Mouse (Mus musculus) small intestine, adult 2 months (tissue): ENCODE data around the gene Lgals1. TPM values are rescaled to one million over a fixed set of nuclear protein-coding genes. Genes with fewer than 3 reads are reported as not detected.

Source experiments
- H3K27ac ChIP-seq: fragments of 200-500 bp; 2 replicates; pipeline ENCODE4 v1.5.1; 2012; ENCODE audit warnings: low read depth, low read length, control low read depth, inconsistent platforms; ENCODE audit not compliant: insufficient read depth
- H3K27me3 ChIP-seq: fragments of 200-500 bp; 2 replicates; pipeline ENCODE4 v1.6.1; 2012; ENCODE audit warnings: mild to moderate bottlenecking, moderate library complexity, low read length, inconsistent platforms; ENCODE audit not compliant: control insufficient read depth, insufficient read depth
- H3K36me3 ChIP-seq: fragments of 200-500 bp; 2 replicates; pipeline ENCODE4 v1.6.1; 2012; ENCODE audit warnings: mild to moderate bottlenecking, low read length, control low read depth, inconsistent platforms; ENCODE audit not compliant: control insufficient read depth, insufficient read depth
- H3K4me1 ChIP-seq: fragments of 200-500 bp; 2 replicates; pipeline ENCODE4 v1.6.1; 2012; ENCODE audit warnings: low read length, inconsistent platforms, mixed read lengths; ENCODE audit not compliant: control insufficient read depth, insufficient read depth, insufficient read length
- H3K4me3 ChIP-seq: fragments of 200-500 bp; 2 replicates; pipeline ENCODE4 v1.5.1; 2012; ENCODE audit warnings: low read depth, mild to moderate bottlenecking, control low read depth, inconsistent platforms, low read length, moderate library complexity
- CTCF ChIP-seq: fragments of 200-500 bp; IDR thresholded peaks from 2 replicates; pipeline ENCODE4 v1.5.1; 2012; ENCODE audit warnings: low read depth, mild to moderate bottlenecking, control low read depth, inconsistent platforms, low read length, moderate library complexity, mixed read lengths; ENCODE audit not compliant: insufficient replicate concordance, insufficient read length; ENCODE audit errors: extremely low read depth
- POLR2A ChIP-seq: fragments of 200-500 bp; IDR thresholded peaks from 2 replicates; pipeline ENCODE4 v1.6.1; 2012; ENCODE audit warnings: low read depth, mild to moderate bottlenecking, control low read depth, inconsistent platforms, low read length, moderate library complexity
- WGBS: fragments of 180-500 bp; shearing (Covaris S2); methylation state at CpG from one replicate; pipeline ENCODE4 v1.1.7; 2018; 5-methylcytosine and 5-hydroxymethylcytosine counted together
- polyA plus RNA-seq: library from polyadenylated mRNA; depleted of rRNA; stranded (reverse); fragments of >200 nt; gene quantifications from 2 replicates; pipeline ENCODE4 v1.2.3, GENCODE M21; 2012

Gene Lgals1
- polyA plus RNA-seq, 1 experiment, result 51.7 TPM

DNA sequence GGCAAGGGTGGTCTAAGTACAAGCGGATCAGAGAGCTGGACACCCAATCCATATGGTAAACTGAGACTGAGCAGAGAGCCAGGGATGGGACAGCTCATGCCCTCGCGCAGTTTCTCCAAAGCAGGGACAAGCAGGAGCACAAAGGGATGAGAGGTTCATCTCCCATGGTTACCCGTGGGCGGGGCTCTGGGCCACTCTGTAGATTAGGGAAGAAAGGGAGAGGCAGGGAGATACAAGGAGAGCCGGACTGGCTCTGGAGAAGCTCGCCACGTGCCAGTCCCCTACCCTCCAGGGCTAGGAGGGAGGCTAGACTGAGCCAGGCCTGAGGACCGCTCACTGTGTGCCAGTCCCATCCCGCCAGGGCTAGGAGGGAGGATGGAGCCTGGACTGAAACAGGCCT, 10.8 kb downstream of the Lgals1 start:
- TF ChIP-seq CTCF (no peak), POLR2A (no peak)
- Histone ChIP-seq H3K4me3 (no peak overlapping the region), H3K27ac (no peak overlapping the region), H3K27me3 (no peaks in the 10 kb centered on the region), H3K36me3 (peaks cover 22% of the 10 kb centered on the region), H3K4me1 (peaks cover 2% of the 10 kb centered on the region; the same call in 1 of the 2 replicates)
- WGBS, result 90% methylated on average over 10 of the region's 10 CpGs

DNA sequence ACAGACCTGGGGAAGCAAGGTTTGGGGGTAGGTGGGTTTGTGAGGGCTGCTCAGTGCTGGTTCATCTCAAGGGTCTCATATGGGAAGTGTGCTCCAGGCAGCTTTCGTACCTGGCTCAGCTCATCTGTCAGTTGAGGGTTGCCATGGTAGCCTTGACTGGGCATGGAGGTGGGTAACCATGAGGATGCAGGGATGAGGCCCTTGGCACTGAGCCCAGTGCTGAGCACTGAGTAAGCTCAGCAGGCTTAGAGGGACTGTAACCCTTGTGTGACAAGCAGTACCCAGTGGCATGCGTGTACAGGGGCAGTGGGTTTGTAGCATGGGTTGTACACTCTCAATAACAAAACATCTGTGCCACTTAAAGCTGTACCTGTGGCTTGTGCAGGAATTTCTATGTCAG, 11.4 kb downstream of the Lgals1 start:
- TF ChIP-seq CTCF (no peak), POLR2A (no peak)
- WGBS, result 91% methylated on average over 2 of the region's 2 CpGs
- peaks cover 22% of the 10 kb centered on the region for H3K36me3 ChIP-seq
- H3K4me1 ChIP-seq, result peaks cover 2% of the 10 kb centered on the region; the same call in 1 of the 2 replicates
- no peak overlapping the region for H3K4me3 ChIP-seq
- H3K27me3 ChIP-seq, result no peaks in the 10 kb centered on the region
- no peak overlapping the region for H3K27ac ChIP-seq

DNA sequence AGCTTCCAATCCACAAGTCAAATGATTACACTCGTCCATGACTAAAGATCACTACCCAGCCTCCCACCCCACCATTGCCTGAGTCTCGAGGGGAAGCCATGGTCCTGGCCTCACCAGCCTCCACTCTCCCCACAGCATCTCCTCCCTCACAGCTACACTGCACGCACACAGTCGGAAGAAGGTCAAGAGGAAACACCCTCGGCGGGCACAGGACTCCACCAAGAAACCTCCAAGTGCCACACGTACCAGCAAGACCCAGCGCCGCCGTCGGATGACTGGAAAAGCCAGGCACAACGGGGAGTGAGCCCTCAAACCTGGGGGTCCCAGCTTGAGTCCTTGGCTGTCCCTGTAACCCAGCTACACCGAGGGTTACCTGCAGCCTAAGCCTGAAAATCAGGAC, 13.8 kb downstream of the Lgals1 start:
- 91% methylated on average over 13 of the region's 13 CpGs for WGBS
- Histone ChIP-seq H3K4me3 (no peak overlapping the region), H3K27me3 (no peaks in the 10 kb centered on the region), H3K36me3 (peaks cover 22% of the 10 kb centered on the region), H3K27ac (no peak overlapping the region), H3K4me1 (peaks cover 2% of the 10 kb centered on the region; the same call in 1 of the 2 replicates)
- no peak for TF ChIP-seq CTCF
- no peak for TF ChIP-seq POLR2A

DNA sequence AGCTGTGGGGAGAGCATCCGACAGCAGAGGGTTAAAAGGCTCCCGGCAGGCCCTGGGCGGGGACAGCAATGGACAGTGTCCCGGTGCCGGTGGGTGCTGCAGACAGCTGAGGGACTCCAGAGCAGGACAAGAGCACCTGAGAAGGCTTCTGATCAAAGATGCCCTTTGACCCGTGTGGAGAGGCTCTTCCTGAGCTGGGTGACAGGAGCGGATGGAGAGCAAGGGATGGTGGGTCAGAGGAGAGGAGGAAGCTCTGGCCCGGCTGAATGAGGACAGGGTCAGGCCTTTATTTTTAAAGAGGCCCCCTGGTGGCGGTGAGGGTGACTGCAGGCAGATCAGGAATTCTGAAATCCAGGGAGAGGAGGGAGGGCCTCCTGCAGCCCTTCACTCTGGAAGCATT, 16.1 kb downstream of the Lgals1 start:
- H3K27ac ChIP-seq, result no peak overlapping the region
- H3K4me3 ChIP-seq, result peak overlapping the region; percentile 55
- no peak for TF ChIP-seq POLR2A
- peak; percentile 83; the same call in 1 of the 2 replicates for TF ChIP-seq CTCF
- H3K36me3 ChIP-seq, result peaks cover 20% of the 10 kb centered on the region
- H3K27me3 ChIP-seq, result 0 out of 2 replicates have a peak, but pooled peaks cover 6% of the 10 kb centered on the region
- WGBS, result 3% methylated on average over 9 of the region's 9 CpGs
- H3K4me1 ChIP-seq, result no peaks in the 10 kb centered on the region

- Histone ChIP-seq H3K36me3 (peaks cover 2% of the 10 kb centered on the region; the same call in 1 of the 2 replicates), H3K27ac (no peak overlapping the region), H3K4me3 (no peak overlapping the region), H3K4me1 (peaks cover 4% of the 10 kb centered on the region; the same call in 1 of the 2 replicates), H3K27me3 (peaks cover 13% of the 10 kb centered on the region)
- TF ChIP-seq CTCF (no peak), POLR2A (no peak)
- 62% methylated on average over 7 of the region's 7 CpGs for WGBS
Observed at GRCm38 (mm10) chr15:78946232-78946631, 19.7 kb downstream of the Lgals1 start.

DNA sequence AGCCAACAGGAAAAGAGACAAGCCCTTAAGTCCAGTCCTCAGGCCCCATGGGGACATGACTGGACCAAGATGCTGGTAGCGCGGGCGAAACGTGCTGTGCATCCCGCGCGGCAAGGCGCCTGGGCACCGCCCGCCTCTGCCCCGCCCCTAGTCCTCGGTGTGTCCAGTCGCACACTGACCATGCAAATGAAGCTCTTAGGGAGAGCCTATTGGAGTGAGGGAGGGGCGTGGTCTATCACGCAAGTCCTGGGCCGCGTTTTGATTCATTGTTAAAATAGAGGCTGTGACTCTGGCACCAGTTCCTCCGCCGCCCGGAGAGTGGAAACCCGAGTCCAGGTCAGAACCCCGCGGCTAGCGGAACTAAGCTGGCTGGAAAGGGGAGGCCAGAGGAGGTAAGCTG, 21.1 kb downstream of the Lgals1 start, which contains the start of gene Triobp:
Gene Triobp, plus strand, starts transcription at position 68 of the 400 bp plus-strand sequence.
- Histone ChIP-seq H3K27ac (no peak within 1 kb of the TSS), H3K4me1 (peaks cover 4% of the 10 kb centered on the region; the same call in 1 of the 2 replicates), H3K4me3 (peak within 1 kb of the TSS; percentile 41), H3K36me3 (no peaks in the 10 kb centered on the region), H3K27me3 (peaks cover 13% of the 10 kb centered on the region)
- no peak for TF ChIP-seq CTCF
- no peak for TF ChIP-seq POLR2A
- under 1% methylated on average over 24 of the region's 24 CpGs for WGBS

DNA sequence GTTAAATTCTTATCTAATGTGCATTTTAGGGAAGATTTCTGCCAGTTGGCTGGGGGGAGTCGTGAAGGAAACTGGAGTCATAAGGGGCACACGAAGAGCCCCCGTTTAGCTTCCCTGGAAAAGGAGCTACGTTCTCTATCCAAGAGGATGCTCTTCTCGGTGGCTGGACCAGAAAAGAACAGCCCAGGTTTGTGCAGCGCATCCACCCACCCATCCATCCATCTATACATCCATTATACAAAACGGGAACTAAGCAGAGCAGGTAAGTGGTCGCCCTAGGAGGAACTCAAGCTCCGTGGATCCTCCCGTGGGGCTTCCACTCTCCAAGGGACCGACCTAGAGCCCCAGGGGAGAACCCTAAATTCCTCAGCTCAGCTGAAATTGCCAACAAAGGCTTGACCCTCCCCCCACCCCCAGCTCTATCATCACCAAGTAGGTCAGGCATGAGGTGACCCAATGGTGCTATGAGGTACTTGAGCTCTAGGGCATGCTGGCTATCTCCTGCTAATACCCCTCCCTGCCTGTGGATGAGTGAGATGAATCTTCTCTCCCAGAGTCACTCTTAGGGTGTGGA, 21.7 kb downstream of the Lgals1 start:
- TF ChIP-seq CTCF, result no peak
- no peak for TF ChIP-seq POLR2A
- WGBS, result 14% methylated on average over 11 of the region's 11 CpGs
- no peaks in the 10 kb centered on the region for H3K36me3 ChIP-seq
- H3K27me3 ChIP-seq, result peaks cover 13% of the 10 kb centered on the region
- peak overlapping the region; percentile 41 for H3K4me3 ChIP-seq
- H3K27ac ChIP-seq, result no peak overlapping the region
- H3K4me1 ChIP-seq, result peaks cover 4% of the 10 kb centered on the region; the same call in 1 of the 2 replicates
